Mouse (Mus musculus) layer of hippocampus, adult 9-11 months (tissue): ENCODE data around the gene Qrfp.
A peak's percentile ranks its signal among the peaks of the same experiment; 100 is the strongest.

ENCODE experiments used
- DNase-seq: peaks from one replicate; pipeline ENCODE4 v3.0.0; 2022

Qrfp gene

DNA sequence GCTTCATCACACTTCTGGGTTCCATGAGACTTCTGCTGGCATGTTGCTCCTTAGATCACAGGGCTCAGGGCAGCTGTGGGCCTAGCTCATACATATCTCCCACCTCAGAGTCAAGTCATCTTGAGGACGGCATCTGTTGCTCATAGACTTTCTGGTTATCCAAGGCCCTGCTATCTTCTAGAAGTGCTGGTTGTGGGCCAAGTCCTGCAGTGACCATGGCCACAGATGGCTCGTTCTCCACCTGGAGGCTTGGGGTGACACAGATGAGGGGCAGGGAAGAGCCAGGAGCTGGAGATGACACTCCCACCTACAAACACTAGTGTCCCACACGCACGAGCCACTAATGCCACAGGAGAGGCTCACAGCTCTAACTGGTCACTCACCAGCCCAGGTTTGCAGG is 3.3 kb upstream of the Qrfp start:
- no peak for DNase-seq

DNA sequence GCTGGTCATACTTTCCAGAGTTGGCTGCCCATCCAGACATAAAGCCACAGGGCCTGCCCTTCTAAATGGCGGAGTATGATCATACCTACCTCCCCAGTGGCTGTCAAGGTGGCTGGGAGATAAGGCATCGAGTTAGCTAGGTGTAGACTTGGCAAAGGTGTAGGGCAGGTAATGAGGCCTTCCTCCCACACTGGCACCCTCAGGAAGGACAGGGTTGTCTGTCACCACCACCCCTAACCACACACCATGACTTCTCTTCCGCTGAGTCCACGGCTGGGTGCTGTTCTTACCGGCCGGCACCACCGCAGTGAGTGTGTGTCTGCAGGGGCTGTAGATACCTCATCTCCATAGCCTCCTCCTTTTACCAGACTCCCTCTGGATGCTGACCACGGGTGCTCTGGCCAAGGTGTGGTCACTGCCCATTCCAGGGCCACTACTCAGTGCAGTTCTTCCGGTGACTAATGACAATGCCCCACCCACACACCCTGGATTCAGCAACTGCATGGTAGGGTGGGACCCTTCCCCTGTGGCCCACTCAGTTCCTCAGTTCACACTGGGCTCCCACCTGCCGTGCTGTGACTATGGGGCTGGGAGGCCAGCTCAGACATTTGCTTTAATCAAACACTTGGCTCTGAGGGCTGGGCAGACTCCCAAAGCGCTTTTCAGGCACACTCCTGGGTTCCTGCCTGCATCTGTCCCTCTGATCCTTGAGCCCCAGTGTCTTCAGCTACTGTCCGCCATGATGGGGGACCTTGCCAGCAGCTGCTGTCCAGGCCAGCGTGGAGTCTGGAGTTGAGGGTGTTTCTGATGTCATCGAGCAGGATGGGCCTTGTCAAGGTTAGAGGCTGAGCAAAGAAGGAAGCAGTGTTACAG is 942 bp upstream of the Qrfp start:
- DNase-seq, result no peak

- DNase-seq, result no peak
Measured at GRCm38 (mm10) chr2:31809358-31809740, 1.0 kb downstream of the Qrfp start.

- DNase-seq, result no peak
Measured at GRCm38 (mm10) chr2:31808410-31809357, 1.7 kb downstream of the Qrfp start.

GRCm38 (mm10) chr2:31806639-31807382 is 3.6 kb downstream of the Qrfp start:
- no peak for DNase-seq

DNA sequence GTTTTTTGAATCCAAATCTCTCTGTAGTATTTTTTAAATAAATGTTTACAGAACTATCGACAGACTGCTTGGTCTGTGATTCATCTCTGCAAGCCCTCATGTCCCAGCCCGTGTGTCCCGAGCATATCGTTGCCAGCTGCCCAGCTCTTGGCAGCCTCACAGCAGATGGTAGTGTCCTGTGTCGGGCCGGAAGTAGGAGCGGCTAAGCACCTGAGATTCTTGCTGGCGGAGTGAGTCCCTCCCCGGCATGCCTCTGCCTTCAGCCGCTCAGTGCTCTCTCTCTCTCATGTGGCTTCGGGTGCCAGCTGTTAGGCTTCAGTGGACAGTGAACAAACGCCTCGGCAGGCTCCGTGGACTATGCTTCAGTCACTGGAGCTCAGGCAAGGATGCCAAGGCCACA is 6.9 kb downstream of the Qrfp start:
- DNase-seq, result peak; percentile 51

DNA sequence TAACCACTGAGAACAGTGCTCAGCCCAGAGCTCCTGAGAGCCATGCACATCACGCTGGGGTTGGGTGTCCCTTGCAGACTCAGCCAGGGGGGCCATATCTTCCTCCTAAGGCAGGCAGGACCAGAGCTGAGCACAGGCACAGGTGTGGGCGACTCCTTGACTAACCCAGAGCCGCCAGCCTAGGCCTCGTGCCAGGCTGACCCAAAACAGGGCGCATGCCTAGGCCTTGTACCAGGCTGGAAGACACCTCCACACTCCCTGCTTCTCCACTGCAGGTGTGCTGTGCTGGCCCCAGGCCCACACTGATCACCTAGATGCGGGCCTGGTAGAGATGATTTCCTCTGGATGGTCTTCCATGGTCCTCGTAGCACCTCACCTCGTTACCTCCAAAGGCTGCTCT is 7.6 kb downstream of the Qrfp start:
- no peak for DNase-seq

DNA sequence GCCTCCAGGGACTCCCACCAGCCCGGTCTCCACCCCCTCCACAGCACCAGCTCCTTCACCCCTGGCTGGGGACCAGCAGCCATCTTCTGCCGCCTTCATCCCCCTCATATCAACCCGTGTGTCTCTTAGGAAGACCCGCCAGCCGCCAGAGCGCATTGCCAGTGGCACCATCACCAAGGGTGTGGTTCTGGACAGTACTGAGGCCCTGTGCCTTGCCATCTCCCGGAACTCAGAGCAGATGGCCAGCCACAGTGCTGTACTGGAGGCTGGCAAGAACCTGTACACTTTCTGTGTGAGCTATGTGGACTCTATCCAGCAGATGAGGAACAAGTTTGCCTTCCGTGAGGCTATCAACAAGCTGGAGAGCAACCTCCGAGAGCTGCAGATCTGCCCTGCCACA is 9.0 kb downstream of the Qrfp start:
- DNase-seq, result no peak

DNA sequence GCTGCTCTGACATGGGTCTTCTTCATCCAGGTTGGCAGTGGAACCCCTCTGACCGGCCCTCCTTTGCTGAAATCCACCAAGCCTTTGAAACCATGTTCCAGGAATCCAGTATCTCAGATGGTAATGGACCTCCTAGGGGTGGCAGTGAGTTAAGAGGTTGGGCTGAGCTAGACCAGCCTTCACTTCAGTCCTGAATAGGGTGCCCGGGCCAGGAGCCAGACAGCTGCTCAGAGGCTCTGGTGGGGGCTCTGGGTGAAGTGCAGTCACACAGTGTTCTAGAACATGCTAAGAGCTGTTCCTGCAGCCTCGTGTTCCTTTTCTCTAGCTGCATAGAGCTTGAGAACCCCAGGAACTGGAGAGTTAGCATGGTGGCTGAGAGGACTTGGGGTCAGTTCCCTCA is 13.4 kb downstream of the Qrfp start:
- no peak for DNase-seq

GRCm38 (mm10) chr2:31792611-31793010 is 17.8 kb downstream of the Qrfp start:
- no peak for DNase-seq

DNA sequence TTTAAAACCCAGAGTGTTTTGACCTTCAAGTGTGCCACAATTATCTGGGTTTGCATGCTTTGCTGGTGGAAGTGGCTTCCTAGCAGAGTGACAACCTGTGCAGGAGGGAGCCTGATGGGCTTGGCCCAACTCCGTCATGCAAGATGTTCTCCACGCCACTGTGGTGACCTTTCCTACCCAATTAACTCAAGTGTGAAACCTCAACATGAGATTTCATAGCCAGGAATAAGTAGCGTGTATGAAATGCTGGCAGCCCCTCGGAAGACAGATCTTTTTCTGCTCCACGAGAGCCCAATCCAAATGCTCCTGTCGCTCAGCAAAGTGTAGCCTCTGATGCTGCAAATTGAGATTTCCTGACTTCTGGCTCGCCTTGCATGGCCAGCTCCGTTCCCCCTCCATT is 19.1 kb downstream of the Qrfp start:
- no peak for DNase-seq

- DNase-seq, result no peak
Measured at GRCm38 (mm10) chr2:31790728-31791251, 19.6 kb downstream of the Qrfp start.

- no peak for DNase-seq
Measured at GRCm38 (mm10) chr2:31789215-31789614, 21.2 kb downstream of the Qrfp start.

DNA sequence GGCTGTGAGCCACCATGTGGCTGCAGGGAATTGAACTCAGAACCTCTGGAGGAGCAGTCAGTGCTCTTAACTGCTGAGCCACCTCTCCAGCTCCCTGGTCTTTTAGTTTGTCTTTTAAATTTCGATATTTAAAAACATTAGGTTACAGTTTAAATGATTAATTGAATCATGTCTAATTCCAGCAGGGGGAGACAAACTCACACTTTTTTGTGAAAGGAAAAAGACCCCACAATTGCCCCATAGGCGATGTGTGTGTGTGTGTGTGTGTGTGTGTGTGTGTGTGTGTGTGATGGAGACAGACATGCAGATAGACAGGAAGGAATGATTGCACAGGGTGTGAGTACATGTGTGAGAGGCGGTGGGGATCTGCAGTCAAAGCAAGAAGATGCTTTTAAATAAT is 22.2 kb downstream of the Qrfp start:
- no peak for DNase-seq

GRCm38 (mm10) chr2:31787029-31787428 is 23.4 kb downstream of the Qrfp start:
- DNase-seq, result peak; percentile 55

DNA sequence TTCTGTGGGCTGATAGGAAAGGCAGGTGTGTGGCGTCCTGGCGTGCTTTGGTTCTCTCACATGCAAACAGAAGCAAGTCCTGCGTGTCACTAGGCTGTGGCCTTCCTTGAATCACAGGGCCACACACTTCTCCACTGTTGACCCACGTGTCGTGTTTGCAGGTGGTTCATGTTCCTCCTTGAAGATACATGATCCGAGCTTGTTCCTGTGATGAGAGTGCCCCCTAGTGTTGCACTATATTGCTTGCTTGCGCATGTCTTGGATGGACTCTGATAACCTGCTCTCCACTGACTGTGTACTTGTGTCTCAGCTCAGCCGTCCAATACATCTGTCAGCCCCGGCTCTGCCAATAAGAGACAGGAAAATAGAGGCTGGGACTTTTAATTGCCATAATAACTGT is 25.3 kb downstream of the Qrfp start:
- peak; percentile 86 for DNase-seq

- DNase-seq, result no peak
Measured at GRCm38 (mm10) chr2:31782958-31783602, 27.3 kb downstream of the Qrfp start.

- no peak for DNase-seq
Measured at GRCm38 (mm10) chr2:31779258-31779657, 31.1 kb downstream of the Qrfp start.

DNA sequence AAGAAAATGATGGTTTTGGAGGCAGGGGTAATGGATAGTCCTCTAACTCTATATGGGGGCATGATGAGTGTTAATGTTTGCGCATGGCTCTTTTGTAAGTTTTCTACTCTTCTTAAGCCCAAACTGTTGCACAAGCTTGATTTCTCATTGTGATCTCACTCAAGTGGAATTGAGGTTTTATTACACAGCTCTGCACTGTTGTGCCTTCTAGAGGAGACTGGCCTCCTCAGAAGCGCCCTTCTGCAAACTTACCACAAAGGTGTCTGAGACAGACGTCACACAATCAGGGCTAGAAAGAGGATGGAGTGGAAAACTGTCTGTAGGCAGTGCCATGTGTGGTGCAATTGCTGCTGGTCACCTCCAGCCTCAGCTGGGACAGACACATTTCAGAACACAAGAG is 33.9 kb downstream of the Qrfp start:
- no peak for DNase-seq

GRCm38 (mm10) chr2:31770781-31771441 is 39.5 kb downstream of the Qrfp start:
- DNase-seq, result no peak

DNA sequence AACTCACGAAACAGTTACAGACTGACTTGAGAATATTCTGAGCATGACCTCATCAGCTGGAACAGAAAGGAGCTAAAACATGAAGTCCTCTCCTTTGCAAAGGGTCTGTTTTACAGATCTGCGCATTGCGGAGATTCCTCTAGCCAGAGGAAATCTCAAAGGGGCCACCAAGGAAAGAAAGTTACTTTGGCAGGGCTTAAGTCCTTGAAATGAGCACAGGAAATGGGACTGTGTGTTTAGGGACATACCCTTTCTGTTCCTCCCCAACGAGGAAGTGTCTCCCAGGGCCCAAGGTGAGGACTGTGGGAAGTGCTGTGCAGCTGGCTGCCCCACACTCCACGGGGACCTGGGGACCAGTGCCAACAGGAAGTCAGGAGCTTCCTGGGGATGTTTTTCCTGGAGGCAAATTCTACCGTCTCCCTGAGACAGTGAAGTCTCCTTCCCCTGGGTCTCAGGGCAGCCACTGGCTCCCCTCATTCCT is 40.7 kb downstream of the Qrfp start:
- no peak for DNase-seq

GRCm38 (mm10) chr2:31769115-31769514 is 41.3 kb downstream of the Qrfp start:
- DNase-seq, result no peak
